Mouse (Mus musculus) brain, embryonic 14.5 days (tissue): Measurements from ENCODE around the gene Pknox1.

Experiments used
- CTCF ChIP-seq: fragments of 200-500 bp; IDR thresholded peaks from 2 replicates; pipeline ENCODE4 v1.5.1; 2012; ENCODE audit warnings: inconsistent platforms, mild to moderate bottlenecking, moderate library complexity, borderline replicate concordance; ENCODE audit not compliant: insufficient read depth, insufficient read length; ENCODE audit errors: extremely low read depth
- POLR2A ChIP-seq: fragments of 200-500 bp; IDR thresholded peaks from 2 replicates; pipeline ENCODE4 v1.6.1; 2012; ENCODE audit warnings: mild to moderate bottlenecking, inconsistent platforms, borderline replicate concordance; ENCODE audit not compliant: poor library complexity, insufficient read depth, insufficient read length, severe bottlenecking; ENCODE audit errors: extremely low read depth

DNA sequence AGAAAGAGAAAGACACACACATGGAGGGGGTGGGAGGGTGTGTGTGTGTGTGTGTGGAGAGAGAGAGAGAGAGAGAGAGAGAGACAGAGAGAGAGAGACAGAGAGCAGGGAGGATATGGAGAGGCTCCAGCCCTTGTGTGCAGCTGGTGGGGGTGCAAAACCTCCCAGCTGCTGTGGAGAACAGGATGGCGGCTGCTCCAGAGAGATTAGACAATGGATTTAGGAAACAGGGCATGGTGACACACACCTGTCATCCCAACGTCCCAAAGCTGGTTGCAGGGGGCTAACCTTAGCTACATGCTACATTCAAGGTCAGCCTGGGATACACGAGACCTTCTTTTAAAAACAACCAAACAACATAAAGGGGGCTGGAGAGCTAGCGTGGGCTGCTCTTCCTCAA is 8.3 kb upstream of the Pknox1 start:
- TF ChIP-seq POLR2A: no peak
- no peak for TF ChIP-seq CTCF
